Mouse (Mus musculus) lung, postnatal 0 days (tissue): ENCODE results near the gene Creb3l1. TPM values are rescaled to one million over a fixed set of nuclear protein-coding genes. Genes with fewer than 3 reads are reported as not detected.
A peak's percentile ranks its signal among the peaks of the same experiment; 100 is the strongest.

Experiments used
- ATAC-seq: fragments of 200-750 bp; cut with Nextera tagmentation; 2 replicates; pipeline ENCODE4 v1.8.0; 2017; ENCODE audit warnings: moderate library complexity
- DNase-seq: peaks from one replicate; pipeline ENCODE4 v3.0.0-alpha.2; 2016; ENCODE audit warnings: low spot score
- H3K27ac ChIP-seq: fragments of 300-500 bp; sonication (generic); 2 replicates; pipeline ENCODE4 v1.5.1; 2014; ENCODE audit warnings: antibody characterized with exemption, mild to moderate bottlenecking, low read length, mixed read lengths
- H3K27me3 ChIP-seq: fragments of 300-500 bp; sonication (generic); replicated peaks from 2 replicates; pipeline ENCODE4 v1.6.1; 2014; ENCODE audit warnings: low read length, mixed read lengths; ENCODE audit not compliant: insufficient read depth
- H3K36me3 ChIP-seq: fragments of 300-500 bp; sonication (generic); 2 replicates; pipeline ENCODE4 v1.6.1; 2014; ENCODE audit warnings: low read length, mixed read lengths; ENCODE audit not compliant: insufficient read depth
- H3K4me1 ChIP-seq: fragments of 300-500 bp; sonication (generic); 2 replicates; pipeline ENCODE4 v1.6.1; 2014; ENCODE audit warnings: antibody characterized with exemption, low read depth, low read length, mixed read lengths; ENCODE audit not compliant: insufficient read depth
- H3K4me2 ChIP-seq: fragments of 300-500 bp; sonication (generic); replicated peaks from 2 replicates; pipeline ENCODE4 v1.6.1; 2014; ENCODE audit warnings: low read depth, mild to moderate bottlenecking, low read length, moderate library complexity, mixed read lengths
- H3K4me3 ChIP-seq: fragments of 300-500 bp; sonication (generic); 2 replicates; pipeline ENCODE4 v1.5.1; 2014; ENCODE audit warnings: low read depth, low read length
- H3K9ac ChIP-seq: fragments of 300-500 bp; sonication (generic); replicated peaks from 2 replicates; pipeline ENCODE4 v1.6.1; 2014; ENCODE audit warnings: low read depth, mild to moderate bottlenecking
- H3K9me3 ChIP-seq: fragments of 300-500 bp; sonication (generic); 2 replicates; pipeline ENCODE4 v1.6.1; 2016; ENCODE audit warnings: low read length, mixed read lengths
- CTCF ChIP-seq: IDR thresholded peaks from 2 replicates; pipeline ENCODE4 v1.5.1; 2016; ENCODE audit warnings: antibody characterized with exemption, mild to moderate bottlenecking
- EP300 ChIP-seq: IDR thresholded peaks from 2 replicates; pipeline ENCODE4 v1.6.1; 2016; ENCODE audit warnings: antibody characterized with exemption, mild to moderate bottlenecking, control low read depth
- WGBS: fragments of 180-500 bp; shearing (Covaris S2); extraction: QIAGEN DNeasy Blood & Tissue Kit; methylation state at CpG from one replicate; pipeline ENCODE4 v1.1.7; 2014; 5-methylcytosine and 5-hydroxymethylcytosine counted together
- polyA plus RNA-seq: library from polyadenylated mRNA; unstranded; fragments of >200 nt; fragmentation: Nextera tagmentation; extraction: Ambion mirVana; gene quantifications from 2 replicates; pipeline ENCODE4 v1.2.1, GENCODE M21; 2015

Gene Creb3l1
- polyA plus RNA-seq, 1 experiment from 2014 or later, result 8.1 TPM

GRCm38 (mm10) chr2:91977960-91978359 lies 46.3 kb downstream of the Creb3l1 start:
- WGBS, result 64% methylated on average over 4 of the region's 4 CpGs
- Histone ChIP-seq H3K27me3 (peaks cover 27% of the 10 kb centered on the region; the same call in 1 of the 2 replicates), H3K27ac (no peak overlapping the region), H3K9me3 (no peaks in the 10 kb centered on the region), H3K36me3 (no peaks in the 10 kb centered on the region), H3K4me3 (no peak overlapping the region), H3K4me2 (no peak overlapping the region), H3K9ac (no peak overlapping the region), H3K4me1 (peaks cover 5% of the 10 kb centered on the region)
- no peak for ATAC-seq
- no peak for TF ChIP-seq CTCF
- TF ChIP-seq EP300, result no peak
- DNase-seq, result no peak

GRCm38 (mm10) chr2:91975581-91976541 lies 48.4 kb downstream of the Creb3l1 start, which contains the start of gene Dgkz:
Dgkz (minus strand) TSS chr2:91975864.
- Histone ChIP-seq H3K27ac (no peak within 1 kb of the TSS), H3K27me3 (peaks cover 27% of the 10 kb centered on the region; the same call in 1 of the 2 replicates), H3K9ac (no peak within 1 kb of the TSS), H3K36me3 (no peaks in the 10 kb centered on the region), H3K4me3 (peak within 1 kb of the TSS; percentile 35), H3K9me3 (no peaks in the 10 kb centered on the region), H3K4me2 (peak within 1 kb of the TSS; percentile 53), H3K4me1 (peaks cover 5% of the 10 kb centered on the region)
- WGBS, result 4% methylated on average over 65 of the region's 79 CpGs
- DNase-seq, result no peak
- TF ChIP-seq EP300 (no peak), CTCF (no peak)
- ATAC-seq, result no peak

DNA sequence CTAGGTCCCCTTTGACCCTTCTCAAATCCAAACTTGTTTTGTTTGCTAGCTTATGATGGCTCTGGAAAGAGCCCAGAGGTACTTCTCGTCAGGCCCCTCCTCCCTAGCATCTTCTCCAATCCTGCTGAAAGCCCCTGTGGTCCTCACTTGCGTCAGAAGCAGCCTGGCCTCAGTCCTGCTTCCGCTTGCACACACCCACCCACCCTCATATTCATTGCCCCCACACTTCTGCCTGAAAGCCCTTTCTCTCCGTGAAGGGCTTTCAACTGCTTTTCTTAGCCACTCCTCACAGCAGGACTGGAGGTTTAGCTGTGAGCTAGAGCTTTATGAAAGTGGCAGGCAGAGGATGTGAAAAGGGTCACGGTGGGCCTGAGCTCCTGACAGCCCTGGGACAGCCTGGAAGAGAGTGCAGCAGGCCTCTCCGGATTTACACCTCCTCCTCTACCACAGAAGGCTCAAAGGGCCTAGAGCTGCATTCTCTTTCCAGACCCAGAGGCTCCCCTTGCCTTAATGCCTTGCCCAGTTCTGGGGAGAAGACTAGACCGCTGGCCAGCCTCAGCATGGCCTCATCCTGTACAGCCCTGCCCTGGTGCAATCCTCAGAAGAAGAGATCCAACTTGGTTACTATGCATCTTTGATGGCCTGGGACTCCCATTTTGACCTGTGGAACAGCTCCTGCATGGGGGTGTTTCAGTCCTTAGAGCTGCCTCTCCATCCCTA lies 50.7 kb downstream of the Creb3l1 start:
- no peak overlapping the region for H3K4me3 ChIP-seq
- WGBS, result 66% methylated on average over 7 of the region's 7 CpGs

GRCm38 (mm10) chr2:91972121-91972566 lies 52.2 kb downstream of the Creb3l1 start:
- Histone ChIP-seq H3K4me3 (no peak overlapping the region), H3K27me3 (peaks cover 26% of the 10 kb centered on the region; the same call in 1 of the 2 replicates), H3K27ac (peak overlapping the region; percentile 87), H3K4me2 (no peak overlapping the region; the same call in 1 of the 2 replicates), H3K4me1 (peaks cover 5% of the 10 kb centered on the region), H3K9me3 (no peaks in the 10 kb centered on the region), H3K36me3 (no peaks in the 10 kb centered on the region), H3K9ac (no peak overlapping the region)
- DNase-seq (peak; percentile 87), ATAC-seq (peak; percentile 64)
- 11% methylated on average over 13 of the region's 13 CpGs for WGBS
- TF ChIP-seq EP300 (peak; percentile 64), CTCF (no peak)

More for the DNA sequence above, 50.7 kb downstream of the Creb3l1 start:
- DNase-seq (no peak), ATAC-seq (no peak)
- no peaks in the 10 kb centered on the region for H3K36me3 ChIP-seq
- no peaks in the 10 kb centered on the region for H3K9me3 ChIP-seq
- no peak overlapping the region for H3K27ac ChIP-seq
- no peak overlapping the region for H3K9ac ChIP-seq
- H3K4me2 ChIP-seq, result no peak overlapping the region
- peaks cover 5% of the 10 kb centered on the region for H3K4me1 ChIP-seq
- no peak for TF ChIP-seq CTCF
- TF ChIP-seq EP300, result no peak
- H3K27me3 ChIP-seq, result peaks cover 27% of the 10 kb centered on the region; the same call in 1 of the 2 replicates

- no peak overlapping the region for H3K4me3 ChIP-seq
- peak; percentile 57 for ATAC-seq
- TF ChIP-seq EP300, result no peak; the same call in 1 of the 2 replicates
- peak; percentile 40 for TF ChIP-seq CTCF
These were observed 52.8 kb downstream of the Creb3l1 start for GRCm38 (mm10) chr2:91971231-91972097.

More at GRCm38 (mm10) chr2:91971231-91972097, 52.8 kb downstream of the Creb3l1 start:
- Histone ChIP-seq H3K27ac (peak overlapping the region; percentile 87), H3K9ac (no peak overlapping the region), H3K36me3 (no peaks in the 10 kb centered on the region), H3K27me3 (peaks cover 21% of the 10 kb centered on the region; the same call in 1 of the 2 replicates), H3K4me2 (peak overlapping the region; percentile 20), H3K4me1 (peaks cover 5% of the 10 kb centered on the region), H3K9me3 (no peaks in the 10 kb centered on the region)
- DNase-seq, result peak; percentile 65
- 16% methylated on average over 21 of the region's 21 CpGs for WGBS
